Mouse (Mus musculus): ENCODE results near the gene Auts2. TPM values are rescaled to one million over a fixed set of nuclear protein-coding genes. Genes with fewer than 3 reads are reported as not detected.
A peak's percentile ranks its signal among the peaks of the same experiment; 100 is the strongest.

Gene Auts2
- polyA plus RNA-seq, 1 experiment from 2014 or later: 17.9 TPM

DNA sequence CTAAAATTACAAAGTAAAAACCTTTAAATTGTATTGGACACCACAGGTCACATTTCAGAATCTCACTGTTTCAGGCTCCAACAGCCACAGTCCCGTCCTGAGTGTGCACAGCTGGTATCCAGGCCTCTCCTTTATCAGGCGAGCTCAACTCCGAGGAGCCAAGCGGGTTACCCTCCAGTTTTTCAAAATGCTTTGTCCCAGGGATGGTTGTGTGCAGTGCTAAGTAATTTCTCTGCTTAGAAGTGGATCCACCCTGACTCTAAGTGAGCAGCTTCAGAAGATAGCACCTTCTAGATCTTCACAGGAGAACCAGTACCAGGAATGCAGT lies 381.0 kb downstream of the Auts2 start:
- WGBS: 47% methylated on average over 4 of the region's 4 CpGs
- Histone ChIP-seq H3K4me3 (ENCODE audit: low read length) (no peak overlapping the region), H3K36me3 (ENCODE audit: insufficient read depth, low read length) (no peaks in the 10 kb centered on the region), H3K4me1 (ENCODE audit: insufficient read depth, low read length) (peaks cover 19% of the 10 kb centered on the region), H3K4me2 (replicated peaks; ENCODE audit: low read depth, low read length) (no peak overlapping the region), H3K27me3 (ENCODE audit: insufficient read depth, low read length) (no peaks in the 10 kb centered on the region), H3K9me3 (ENCODE audit: low read length) (no peaks in the 10 kb centered on the region), H3K27ac (ENCODE audit: low read length) (peak overlapping the region; percentile 81), H3K9ac (replicated peaks; ENCODE audit: low read length) (no peak overlapping the region)
- no peak for ATAC-seq (ENCODE audit: low FRiP score, low TSS enrichment)

DNA sequence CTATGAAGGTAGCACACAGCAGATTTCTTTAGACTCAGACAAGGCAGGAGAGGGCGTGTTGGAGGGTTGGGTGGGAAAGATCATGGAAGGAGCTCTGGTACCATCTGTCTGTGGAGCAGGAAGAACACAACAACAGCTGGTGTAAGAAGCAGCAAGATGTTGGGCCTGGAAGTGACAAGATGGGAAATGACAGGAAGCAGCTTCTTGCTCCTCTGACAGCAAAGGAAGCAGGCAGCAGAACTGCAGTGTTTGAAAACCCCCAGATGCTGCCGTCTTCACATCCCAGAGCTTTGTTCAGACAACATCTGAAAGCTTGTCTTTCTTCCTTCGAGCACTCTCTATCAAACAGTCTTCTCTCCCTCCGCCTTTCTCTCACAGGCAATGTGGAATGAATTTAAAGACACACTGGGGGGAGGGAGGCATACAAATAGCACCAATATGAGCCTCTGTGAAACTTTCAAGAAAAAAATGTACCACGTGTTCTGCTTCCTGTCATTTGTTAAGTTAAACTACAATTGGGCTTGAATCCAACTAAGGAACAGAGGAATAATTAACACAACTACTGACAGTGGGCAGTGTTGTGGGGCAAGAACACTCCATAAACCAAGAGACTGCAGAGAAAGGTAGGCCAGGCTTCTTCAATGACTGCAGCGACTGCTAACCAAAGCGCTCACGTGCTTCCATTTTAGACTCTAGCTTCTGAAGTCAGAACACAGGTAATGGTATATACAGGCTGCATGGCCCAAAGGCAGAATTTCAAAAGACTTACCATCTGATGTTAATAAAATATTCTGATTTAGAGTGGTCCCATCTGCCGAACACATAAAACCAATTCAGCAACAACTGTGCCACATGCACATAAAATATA lies 381.6 kb downstream of the Auts2 start:
- Histone ChIP-seq H3K4me1 (ENCODE audit: insufficient read depth, low read length) (peaks cover 19% of the 10 kb centered on the region), H3K36me3 (ENCODE audit: insufficient read depth, low read length) (no peaks in the 10 kb centered on the region), H3K9me3 (ENCODE audit: low read length) (no peaks in the 10 kb centered on the region), H3K4me2 (replicated peaks; ENCODE audit: low read depth, low read length) (no peak overlapping the region), H3K4me3 (ENCODE audit: low read length) (no peak overlapping the region), H3K27me3 (ENCODE audit: insufficient read depth, low read length) (no peaks in the 10 kb centered on the region), H3K9ac (replicated peaks; ENCODE audit: low read length) (no peak overlapping the region), H3K27ac (ENCODE audit: low read length) (peak overlapping the region; percentile 81)
- 31% methylated on average over 9 of the region's 9 CpGs for whole genome bisulfite sequencing
- ATAC-seq (ENCODE audit: low FRiP score, low TSS enrichment): peak; percentile 86

DNA sequence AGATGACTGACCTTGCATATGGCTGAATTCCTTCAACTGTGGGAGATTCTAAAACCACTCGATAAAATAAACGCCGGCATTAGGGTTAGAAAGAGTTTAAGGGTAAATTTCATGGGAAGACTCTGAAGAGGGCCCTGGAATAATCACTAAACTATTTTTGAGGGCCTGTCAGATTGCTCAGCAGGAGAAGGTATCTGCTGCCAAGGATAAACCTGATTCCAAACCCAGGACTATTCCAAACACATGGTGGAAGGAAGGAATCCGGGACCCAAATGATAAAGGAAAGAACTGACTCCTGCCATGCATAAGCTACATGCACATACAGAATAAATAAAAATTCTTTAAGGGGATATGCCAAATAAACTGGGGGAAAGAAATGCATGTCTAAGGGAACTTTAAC lies 399.0 kb downstream of the Auts2 start:
- no peak overlapping the region for H3K4me2 ChIP-seq (replicated peaks; ENCODE audit: low read depth, low read length)
- H3K9me3 ChIP-seq (ENCODE audit: low read length): no peaks in the 10 kb centered on the region
- no peaks in the 10 kb centered on the region for H3K36me3 ChIP-seq (ENCODE audit: insufficient read depth, low read length)
- 90% methylated on average over 4 of the region's 4 CpGs for WGBS
- no peak overlapping the region for H3K27ac ChIP-seq (ENCODE audit: low read length)
- H3K4me3 ChIP-seq (ENCODE audit: low read length): no peak overlapping the region
- no peaks in the 10 kb centered on the region for H3K27me3 ChIP-seq (ENCODE audit: insufficient read depth, low read length)
- no peaks in the 10 kb centered on the region for H3K4me1 ChIP-seq (ENCODE audit: insufficient read depth, low read length)
- ATAC-seq (ENCODE audit: low FRiP score, low TSS enrichment): no peak
- no peak overlapping the region for H3K9ac ChIP-seq (replicated peaks; ENCODE audit: low read length)

GRCm38 (mm10) chr5:132140816-132141215 lies 402.3 kb downstream of the Auts2 start:
- no peak overlapping the region for H3K4me2 ChIP-seq (replicated peaks; ENCODE audit: low read depth, low read length)
- H3K27me3 ChIP-seq (ENCODE audit: insufficient read depth, low read length): no peaks in the 10 kb centered on the region
- 0 out of 2 replicates have a peak, but pooled peaks cover 3% of the 10 kb centered on the region for H3K4me1 ChIP-seq (ENCODE audit: insufficient read depth, low read length)
- H3K9me3 ChIP-seq (ENCODE audit: low read length): no peaks in the 10 kb centered on the region
- H3K27ac ChIP-seq (ENCODE audit: low read length): no peak overlapping the region
- no peak overlapping the region for H3K9ac ChIP-seq (replicated peaks; ENCODE audit: low read length)
- no peaks in the 10 kb centered on the region for H3K36me3 ChIP-seq (ENCODE audit: insufficient read depth, low read length)
- no peak for ATAC-seq (ENCODE audit: low FRiP score, low TSS enrichment)
- WGBS: 82% methylated on average over 4 of the region's 4 CpGs
- H3K4me3 ChIP-seq (ENCODE audit: low read length): no peak overlapping the region

DNA sequence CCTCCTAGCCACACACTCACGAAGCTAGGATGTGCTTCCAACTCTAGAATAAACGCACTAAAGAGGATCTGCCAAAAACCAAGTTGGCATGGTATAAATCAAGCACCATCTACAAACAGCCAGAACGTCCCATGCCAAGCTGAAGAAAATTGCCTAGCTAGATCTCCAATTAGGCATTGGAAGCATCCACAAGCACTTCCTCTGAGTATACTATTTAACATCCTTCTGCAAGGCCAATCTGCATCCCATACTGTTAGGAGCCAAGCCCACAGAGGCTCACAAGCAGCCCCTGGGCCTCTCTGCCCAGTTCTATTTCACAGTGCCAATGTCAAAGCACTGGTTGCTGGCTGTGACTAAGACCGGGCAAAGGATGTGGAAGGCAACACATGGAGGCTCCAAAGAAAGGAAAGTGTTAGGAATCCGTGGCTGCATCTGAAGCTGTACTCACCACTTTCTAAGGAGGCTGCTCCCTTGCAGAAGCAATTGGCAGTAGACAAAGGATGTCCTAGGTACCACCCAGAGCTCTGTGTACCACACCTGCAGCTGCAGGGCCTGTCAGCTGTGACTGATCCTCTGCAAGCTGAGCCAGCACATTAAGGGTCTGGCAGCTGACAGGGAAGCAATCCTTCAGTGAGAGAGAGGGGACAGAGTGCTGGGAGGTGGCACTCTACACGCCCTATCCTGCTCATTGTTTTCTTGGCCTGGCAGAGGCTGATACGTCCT lies 407.0 kb downstream of the Auts2 start:
- no peak overlapping the region for H3K4me2 ChIP-seq (replicated peaks; ENCODE audit: low read depth, low read length)
- no peaks in the 10 kb centered on the region for H3K27me3 ChIP-seq (ENCODE audit: insufficient read depth, low read length)
- H3K9me3 ChIP-seq (ENCODE audit: low read length): no peaks in the 10 kb centered on the region
- 45% methylated on average over 7 of the region's 7 CpGs for WGBS
- H3K36me3 ChIP-seq (ENCODE audit: insufficient read depth, low read length): no peaks in the 10 kb centered on the region
- H3K27ac ChIP-seq (ENCODE audit: low read length): no peak overlapping the region
- no peak for ATAC-seq (ENCODE audit: low FRiP score, low TSS enrichment)
- no peak overlapping the region for H3K4me3 ChIP-seq (ENCODE audit: low read length)
- no peak overlapping the region for H3K9ac ChIP-seq (replicated peaks; ENCODE audit: low read length)
- H3K4me1 ChIP-seq (ENCODE audit: insufficient read depth, low read length): 0 out of 2 replicates have a peak, but pooled peaks cover 3% of the 10 kb centered on the region

GRCm38 (mm10) chr5:132131948-132132347 lies 411.2 kb downstream of the Auts2 start:
- Histone ChIP-seq H3K4me2 (replicated peaks; ENCODE audit: low read depth, low read length) (no peak overlapping the region), H3K27me3 (ENCODE audit: insufficient read depth, low read length) (no peaks in the 10 kb centered on the region), H3K4me3 (ENCODE audit: low read length) (no peak overlapping the region), H3K9ac (replicated peaks; ENCODE audit: low read length) (no peak overlapping the region), H3K4me1 (ENCODE audit: insufficient read depth, low read length) (peaks cover 10% of the 10 kb centered on the region), H3K9me3 (ENCODE audit: low read length) (no peaks in the 10 kb centered on the region), H3K27ac (ENCODE audit: low read length) (no peak overlapping the region), H3K36me3 (ENCODE audit: insufficient read depth, low read length) (no peaks in the 10 kb centered on the region)
- no peak for ATAC-seq (ENCODE audit: low FRiP score, low TSS enrichment)
- WGBS: 96% methylated on average over 3 of the region's 3 CpGs

DNA sequence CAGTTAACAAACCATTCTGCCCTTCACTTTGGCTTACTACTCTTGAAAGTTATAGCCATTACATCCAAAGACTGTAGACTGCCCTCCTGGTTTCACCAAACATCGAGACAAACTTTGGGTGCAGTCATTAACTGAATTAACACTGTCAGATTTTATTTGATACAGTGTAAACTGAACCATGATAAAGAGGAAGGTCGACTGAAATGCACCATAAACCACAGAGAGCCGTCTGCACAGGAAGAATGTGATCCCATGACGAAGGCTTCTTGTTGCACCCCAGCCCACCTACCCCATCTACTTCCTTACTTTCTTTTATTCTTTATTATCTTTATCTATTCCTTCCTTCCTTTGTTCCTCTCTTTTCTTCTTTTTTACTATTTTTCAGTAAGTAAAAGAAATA lies 412.6 kb downstream of the Auts2 start:
- Histone ChIP-seq H3K9me3 (ENCODE audit: low read length) (no peaks in the 10 kb centered on the region), H3K36me3 (ENCODE audit: insufficient read depth, low read length) (no peaks in the 10 kb centered on the region), H3K27me3 (ENCODE audit: insufficient read depth, low read length) (no peaks in the 10 kb centered on the region), H3K9ac (replicated peaks; ENCODE audit: low read length) (no peak overlapping the region), H3K4me3 (ENCODE audit: low read length) (no peak overlapping the region), H3K27ac (ENCODE audit: low read length) (no peak overlapping the region), H3K4me2 (replicated peaks; ENCODE audit: low read depth, low read length) (no peak overlapping the region), H3K4me1 (ENCODE audit: insufficient read depth, low read length) (peaks cover 7% of the 10 kb centered on the region)
- ATAC-seq (ENCODE audit: low FRiP score, low TSS enrichment): no peak
- WGBS: 10% methylated on average over 4 of the region's 4 CpGs

DNA sequence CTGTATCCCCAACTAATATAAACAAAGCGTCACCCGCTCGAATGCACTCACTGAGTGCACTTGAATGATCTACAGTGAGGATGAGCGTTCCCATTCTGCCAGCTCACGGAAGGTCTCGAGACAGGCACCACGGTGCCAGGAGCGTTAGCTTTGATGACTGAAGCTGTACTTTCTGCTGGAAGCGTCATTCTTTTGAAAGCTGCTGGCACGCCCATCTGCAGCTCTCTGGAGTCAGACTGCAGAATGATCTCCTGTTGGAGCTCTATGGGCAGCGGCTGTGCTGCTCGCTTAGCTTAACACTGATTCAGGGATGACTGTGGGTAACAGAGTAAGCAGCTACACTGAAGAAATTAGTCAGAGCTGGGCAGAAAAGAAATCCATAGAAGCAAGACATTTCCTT lies 416.5 kb downstream of the Auts2 start:
- no peak overlapping the region for H3K4me3 ChIP-seq (ENCODE audit: low read length)
- no peaks in the 10 kb centered on the region for H3K9me3 ChIP-seq (ENCODE audit: low read length)
- H3K4me1 ChIP-seq (ENCODE audit: insufficient read depth, low read length): peaks cover 7% of the 10 kb centered on the region
- WGBS: 73% methylated on average over 12 of the region's 12 CpGs
- no peak overlapping the region for H3K9ac ChIP-seq (replicated peaks; ENCODE audit: low read length)
- H3K4me2 ChIP-seq (replicated peaks; ENCODE audit: low read depth, low read length): no peak overlapping the region
- ATAC-seq (ENCODE audit: low FRiP score, low TSS enrichment): no peak
- no peak overlapping the region for H3K27ac ChIP-seq (ENCODE audit: low read length)
- H3K36me3 ChIP-seq (ENCODE audit: insufficient read depth, low read length): no peaks in the 10 kb centered on the region
- H3K27me3 ChIP-seq (ENCODE audit: insufficient read depth, low read length): no peaks in the 10 kb centered on the region

- Histone ChIP-seq H3K4me3 (ENCODE audit: low read length) (no peak overlapping the region), H3K27me3 (ENCODE audit: insufficient read depth, low read length) (no peaks in the 10 kb centered on the region), H3K4me2 (replicated peaks; ENCODE audit: low read depth, low read length) (no peak overlapping the region), H3K4me1 (ENCODE audit: insufficient read depth, low read length) (peaks cover 10% of the 10 kb centered on the region), H3K9me3 (ENCODE audit: low read length) (no peaks in the 10 kb centered on the region), H3K9ac (replicated peaks; ENCODE audit: low read length) (no peak overlapping the region), H3K27ac (ENCODE audit: low read length) (no peak overlapping the region), H3K36me3 (ENCODE audit: insufficient read depth, low read length) (no peaks in the 10 kb centered on the region)
- ATAC-seq (ENCODE audit: low FRiP score, low TSS enrichment): no peak
- WGBS: 50% methylated on average over 3 of the region's 3 CpGs
These were observed 427.5 kb downstream of the Auts2 start for GRCm38 (mm10) chr5:132115631-132116030.

All from kidney, embryonic 16.5 days (tissue).